Mouse (Mus musculus) olfactory bulb, adult 2 months (tissue): ENCODE results near the gene Fbln2.

Experiments
- CTCF ChIP-seq: fragments of 200-500 bp; IDR thresholded peaks from 2 replicates; pipeline ENCODE4 v1.5.1; 2012; ENCODE audit warnings: low read depth, mild to moderate bottlenecking, low read length, moderate library complexity; ENCODE audit not compliant: insufficient read depth
- POLR2A ChIP-seq: fragments of 200-500 bp; IDR thresholded peaks from 2 replicates; pipeline ENCODE4 v1.6.1; 2012; ENCODE audit warnings: mild to moderate bottlenecking, low read depth, low read length, moderate library complexity; ENCODE audit not compliant: insufficient read depth

- TF ChIP-seq CTCF: no peak
- TF ChIP-seq POLR2A: no peak
Measured at GRCm38 (mm10) chr6:91301839-91302238, 89.6 kb downstream of the Fbln2 start.
